Mouse (Mus musculus) brain, embryonic 14.5 days (tissue): ENCODE results near the gene Lcat.

Experiments
- CTCF ChIP-seq: fragments of 200-500 bp; IDR thresholded peaks from 2 replicates; pipeline ENCODE4 v1.5.1; 2012; ENCODE audit warnings: inconsistent platforms, mild to moderate bottlenecking, moderate library complexity, borderline replicate concordance; ENCODE audit not compliant: insufficient read depth, insufficient read length; ENCODE audit errors: extremely low read depth
- POLR2A ChIP-seq: fragments of 200-500 bp; IDR thresholded peaks from 2 replicates; pipeline ENCODE4 v1.6.1; 2012; ENCODE audit warnings: mild to moderate bottlenecking, inconsistent platforms, borderline replicate concordance; ENCODE audit not compliant: poor library complexity, insufficient read depth, insufficient read length, severe bottlenecking; ENCODE audit errors: extremely low read depth

- TF ChIP-seq CTCF (no peak), POLR2A (no peak)
Measured at GRCm38 (mm10) chr8:105956556-105956955, 13.4 kb upstream of the Lcat start.
